Mouse (Mus musculus) brain, embryonic 14.5 days (tissue): Measurements from ENCODE around the gene Aco2.

Source experiments
- CTCF ChIP-seq: fragments of 200-500 bp; IDR thresholded peaks from 2 replicates; pipeline ENCODE4 v1.5.1; 2012; ENCODE audit warnings: inconsistent platforms, mild to moderate bottlenecking, moderate library complexity, borderline replicate concordance; ENCODE audit not compliant: insufficient read depth, insufficient read length; ENCODE audit errors: extremely low read depth
- POLR2A ChIP-seq: fragments of 200-500 bp; IDR thresholded peaks from 2 replicates; pipeline ENCODE4 v1.6.1; 2012; ENCODE audit warnings: mild to moderate bottlenecking, inconsistent platforms, borderline replicate concordance; ENCODE audit not compliant: poor library complexity, insufficient read depth, insufficient read length, severe bottlenecking; ENCODE audit errors: extremely low read depth

DNA sequence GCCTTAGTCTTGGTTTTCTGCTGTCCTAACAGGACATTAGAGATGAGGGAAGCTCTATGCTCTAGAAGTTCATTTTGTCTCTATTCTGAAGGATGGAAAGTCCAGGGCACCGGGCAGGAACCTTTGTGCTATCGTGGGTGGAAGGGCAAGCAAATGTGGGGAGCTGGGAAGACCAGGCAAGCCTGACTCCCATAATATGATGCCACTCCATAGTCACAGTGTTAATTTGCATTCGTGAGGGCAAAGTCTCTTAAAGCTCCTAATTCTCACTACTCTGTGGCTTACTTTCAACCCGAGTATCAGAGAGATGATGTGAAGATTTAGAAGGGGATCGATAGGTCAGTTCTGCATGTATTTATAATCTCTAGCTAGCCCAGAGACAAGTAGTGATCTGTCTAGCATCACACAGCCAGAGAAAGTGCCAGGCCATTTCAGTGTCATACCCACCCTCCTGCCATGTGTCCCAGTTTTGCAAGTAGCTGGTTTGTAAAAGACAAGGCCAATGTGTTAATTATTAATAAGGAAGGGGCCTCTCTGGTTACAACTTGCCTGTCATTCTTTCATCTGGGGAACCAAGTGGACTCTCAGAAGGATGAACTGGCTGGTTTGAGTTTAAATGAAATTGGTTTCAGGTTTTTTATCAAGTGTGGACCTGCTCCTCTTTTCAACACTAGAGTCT, 25.6 kb downstream of the Aco2 start:
- no peak for TF ChIP-seq CTCF
- no peak for TF ChIP-seq POLR2A
